Mouse (Mus musculus) frontal cortex, postnatal 10 days (tissue): ENCODE results near the gene Scyl3.

Experiments
- DNase-seq, 2 experiments: peaks; one replicate each; pipeline ENCODE4 v3.0.0; 2022; ENCODE audit warnings: low spot score in 2 of 2, mixed read lengths in 1 of 2

The Scyl3 gene

DNA sequence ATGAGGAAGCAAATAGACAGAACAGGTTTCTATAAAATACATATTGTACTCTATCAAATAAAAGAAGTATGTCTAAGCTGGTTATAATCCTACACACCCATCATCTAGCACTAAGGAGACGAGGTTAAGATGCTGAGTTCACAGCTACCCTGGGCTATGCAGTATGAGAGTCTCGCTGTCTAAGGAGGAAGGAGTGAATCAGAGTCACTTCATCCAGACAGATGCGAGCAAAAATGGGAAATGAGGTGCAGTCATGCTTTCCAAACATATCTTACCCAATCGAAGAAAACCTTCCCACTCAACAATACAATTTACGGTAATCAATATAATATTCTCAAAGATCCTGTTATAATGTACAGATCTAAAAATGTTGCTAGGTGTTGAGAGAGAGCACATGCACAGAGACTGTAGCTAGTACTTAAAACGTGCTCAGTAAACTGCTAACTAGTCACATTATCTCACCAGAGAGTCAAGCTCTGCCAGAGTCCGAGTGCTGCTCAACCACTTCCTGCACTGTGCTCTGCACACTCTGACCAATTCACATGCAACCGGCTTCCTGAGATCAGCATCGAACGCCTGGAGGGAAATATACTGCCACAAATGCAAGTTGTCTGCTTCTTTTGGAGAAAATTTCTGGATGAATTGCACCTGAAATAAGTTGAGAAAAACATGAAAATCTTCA is 35.2 kb downstream of the Scyl3 start:
- no peak for DNase-seq

DNA sequence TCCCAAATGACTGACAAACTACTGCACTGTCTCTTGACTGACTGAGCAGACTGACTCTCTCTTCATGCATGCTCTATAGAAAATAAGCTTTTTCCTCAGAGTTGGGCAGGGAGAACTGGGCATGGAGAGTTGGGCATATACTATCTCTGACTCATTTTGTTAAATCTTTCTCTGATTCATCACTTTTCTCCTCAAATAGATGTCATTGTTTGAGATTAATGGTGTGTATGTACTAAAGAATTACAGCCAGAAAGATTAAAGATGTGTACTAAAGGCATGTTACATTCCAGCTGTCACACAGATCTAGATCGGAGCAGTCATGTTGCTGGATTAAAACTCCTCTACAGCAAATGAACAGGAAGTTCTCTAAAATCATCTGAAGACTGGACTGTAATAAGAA is 45.6 kb downstream of the Scyl3 start:
- no peak for DNase-seq

DNA sequence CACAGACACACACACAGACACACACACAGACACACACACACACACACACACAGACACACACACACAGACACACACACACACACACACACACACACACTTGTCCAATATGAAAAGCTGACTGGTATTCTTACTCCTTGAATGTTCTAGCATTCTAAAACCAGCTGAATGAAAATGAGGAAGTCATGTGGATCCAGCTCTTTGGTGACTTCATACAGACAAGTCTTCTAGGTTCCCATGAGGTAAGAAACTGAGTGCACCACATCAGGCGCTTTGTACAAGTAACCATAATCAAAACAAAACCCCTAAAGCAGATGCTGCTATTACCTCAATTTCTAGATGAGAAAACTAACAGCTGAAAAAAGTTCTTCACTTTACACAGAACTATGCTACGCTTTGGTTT is 46.2 kb downstream of the Scyl3 start:
- no peak for DNase-seq

DNA sequence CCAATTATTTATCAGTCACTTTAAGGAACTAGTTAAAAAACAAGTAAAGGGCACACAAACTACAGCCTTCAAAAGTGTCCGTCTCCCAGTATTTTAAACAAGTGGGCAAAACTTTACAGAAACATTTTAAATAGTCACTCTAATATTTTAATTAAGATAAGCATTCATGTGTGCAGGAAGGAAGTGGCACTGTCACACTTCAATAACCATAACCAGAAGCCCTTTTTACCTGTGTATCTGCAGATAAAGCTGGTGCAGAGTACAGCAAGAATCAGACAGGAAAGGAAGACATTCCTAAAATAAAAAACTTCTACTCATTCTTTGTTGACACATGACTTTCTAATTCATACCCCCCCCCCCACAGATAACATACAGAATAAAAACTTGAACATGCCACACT is 47.6 kb downstream of the Scyl3 start:
- DNase-seq = no peak

DNA sequence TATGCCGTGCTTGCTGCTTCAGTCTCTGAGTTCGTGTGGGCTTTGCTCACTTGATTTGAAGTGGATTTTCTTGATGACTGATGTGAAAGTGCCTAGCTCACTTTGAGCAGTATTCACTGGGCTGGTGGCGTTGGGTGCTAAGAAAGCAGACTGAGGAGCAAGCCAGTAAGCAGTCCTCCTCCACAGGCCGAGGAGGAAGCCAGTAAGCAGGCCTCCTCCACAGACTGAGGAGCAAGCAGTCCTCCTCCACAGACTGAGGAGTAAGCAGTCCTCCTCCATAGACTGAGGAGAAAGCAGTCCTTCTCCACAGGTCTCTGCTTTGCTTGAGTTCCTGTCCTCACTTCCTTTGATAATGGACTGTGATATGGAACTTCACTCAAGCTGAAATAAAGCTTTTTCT is 63.5 kb downstream of the Scyl3 start:
- no peak for DNase-seq

DNA sequence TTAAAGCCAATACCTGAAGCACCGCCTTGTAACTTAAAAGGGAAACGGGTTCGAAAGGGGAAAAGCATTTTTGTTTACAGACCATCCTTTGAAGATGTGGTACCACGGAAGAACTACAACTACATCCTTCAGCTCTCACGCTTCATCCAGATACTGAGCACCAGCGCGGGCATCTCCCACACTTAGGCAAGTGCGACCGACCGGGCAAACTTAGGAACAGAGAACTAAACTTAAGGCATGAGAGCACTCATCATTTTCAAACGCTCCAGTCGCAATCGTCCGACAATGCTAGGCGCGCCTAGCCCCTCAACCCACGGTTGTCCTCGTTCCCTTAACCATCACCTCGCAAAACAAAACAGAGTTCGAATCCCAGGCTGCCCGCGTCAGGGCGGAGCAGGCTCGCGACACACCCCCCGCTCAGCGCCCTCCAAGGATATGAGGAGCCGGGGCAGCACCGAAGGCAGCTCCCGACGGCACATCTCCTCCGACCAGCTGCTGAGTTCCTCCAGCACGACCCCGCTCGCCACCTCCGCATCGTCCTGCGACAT is 65.3 kb downstream of the Scyl3 start:
- no peak for DNase-seq

DNA sequence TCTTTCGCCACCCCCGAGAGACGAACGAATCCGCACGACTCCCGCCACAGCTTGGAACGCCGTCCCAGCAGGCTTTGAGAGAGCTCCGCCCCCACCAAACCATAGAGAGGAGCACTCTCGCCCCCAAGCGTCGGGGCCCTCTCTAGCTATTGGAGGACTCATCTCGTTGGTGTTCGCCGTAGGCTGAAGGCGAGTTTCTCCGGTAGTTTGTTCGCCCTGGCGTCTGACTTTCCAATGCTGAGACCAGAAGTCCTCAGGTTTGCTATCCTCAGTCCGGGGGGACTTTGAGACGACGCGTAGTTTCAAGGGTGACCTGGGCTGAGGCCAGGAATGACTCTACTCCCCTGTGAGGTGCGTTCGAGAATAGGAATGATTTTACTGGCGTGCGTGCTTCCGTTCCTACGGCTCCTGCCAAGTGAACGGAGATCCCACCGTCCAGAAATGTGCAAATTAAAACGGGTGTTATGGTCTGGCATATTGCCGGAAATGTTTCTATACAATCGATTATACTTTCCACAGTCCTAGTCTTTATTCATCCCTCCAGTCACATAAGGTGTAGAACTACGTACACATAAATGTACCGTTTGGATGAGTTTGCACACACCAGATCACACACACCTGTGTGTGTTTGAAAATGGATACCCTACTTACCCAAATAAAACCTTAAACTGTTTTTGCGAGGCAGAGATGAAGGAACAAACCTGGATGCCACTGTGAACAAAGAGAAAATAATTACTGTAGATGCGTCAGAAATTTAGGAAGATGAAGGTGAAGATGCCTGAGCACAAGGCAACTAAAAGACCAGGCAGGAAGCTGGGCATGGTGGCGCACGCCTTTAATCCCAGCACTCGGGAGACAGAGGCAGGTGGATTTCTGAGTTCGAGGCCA is 66.1 kb downstream of the Scyl3 start, which contains the start of the genes BC055324 and Mettl18:
Gene BC055324, minus strand, starts transcription at position 76 of the 888 bp plus-strand sequence.
Gene Mettl18, plus strand, starts transcription at position 169 of the 888 bp plus-strand sequence.
- peak; percentile 76 to 84 for DNase-seq

DNA sequence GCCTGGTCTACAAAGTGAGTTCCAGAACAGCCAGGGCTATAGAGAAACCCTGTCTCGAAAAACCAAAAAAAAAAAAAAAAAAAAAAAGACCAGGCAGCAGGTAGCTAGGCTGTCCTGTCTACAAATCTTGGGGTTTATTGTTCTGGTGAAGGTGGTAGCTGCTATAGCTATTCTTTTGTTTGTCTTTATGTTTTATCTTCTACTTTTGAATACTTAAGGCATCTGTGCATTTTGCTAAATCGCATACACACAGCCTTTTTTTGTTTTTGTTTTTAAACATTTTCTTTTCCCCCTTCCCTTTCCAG is 66.7 kb downstream of the Scyl3 start:
- no peak for DNase-seq

DNA sequence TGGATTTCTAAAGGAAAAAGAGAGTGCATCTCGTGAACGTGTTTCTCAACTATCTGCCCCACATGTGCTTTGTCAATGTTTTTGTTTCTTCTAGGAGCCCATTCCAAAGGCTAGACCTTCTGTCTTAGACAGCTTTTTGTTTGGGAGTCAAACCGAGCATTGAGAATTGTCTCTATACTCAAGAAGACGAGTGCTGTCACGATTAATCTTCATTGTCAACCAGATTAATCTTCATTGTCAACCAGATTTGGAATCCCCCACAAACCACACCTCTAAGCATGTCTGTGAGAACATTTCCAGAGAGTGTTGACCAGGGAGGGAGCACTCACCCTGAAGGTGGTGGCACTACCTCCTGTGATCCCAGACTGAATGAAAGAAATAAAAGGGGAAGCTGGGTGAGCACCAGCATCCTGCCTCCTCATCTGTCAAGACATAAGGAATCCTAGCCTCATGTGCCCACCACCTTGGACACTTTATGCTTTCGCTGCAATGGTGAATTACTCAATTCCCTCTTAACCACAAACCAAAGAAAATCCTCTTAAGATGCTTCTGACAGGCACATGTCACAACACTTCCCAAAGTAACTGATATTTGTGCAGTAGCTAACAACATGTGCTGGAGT is 73.0 kb downstream of the Scyl3 start:
- no peak for DNase-seq

DNA sequence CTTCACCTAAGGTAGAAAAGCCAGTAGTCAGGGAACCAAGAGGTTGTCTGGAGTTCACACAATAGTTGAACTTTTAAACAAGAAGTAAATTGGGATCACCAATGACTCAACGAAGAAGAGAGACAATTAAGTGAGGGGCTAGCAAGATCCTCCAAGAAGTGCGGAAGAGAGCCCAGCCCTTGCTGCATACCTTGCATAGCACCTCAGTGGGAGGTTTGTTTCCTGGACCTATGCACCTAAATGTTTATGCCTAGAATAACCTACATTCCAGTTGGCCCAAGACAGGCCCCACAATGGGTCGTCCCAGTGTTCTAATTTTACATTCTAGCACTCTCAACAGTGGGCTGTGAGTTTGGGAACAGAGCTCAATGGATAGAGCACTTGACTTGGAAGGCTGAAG is 75.4 kb downstream of the Scyl3 start:
- no peak for DNase-seq
